Mouse (Mus musculus) adrenal gland, adult 10 weeks (tissue): ENCODE results near the gene Trpd52l3. TPM values are rescaled to one million over a fixed set of nuclear protein-coding genes. Genes with fewer than 3 reads are reported as not detected.

Source experiments
- polyA plus RNA-seq: library from polyadenylated mRNA; stranded (reverse); fragments of 350-450 nt; fragmentation: Illumina TruSeq; extraction: RNeasy Lipid Tissue Mini Kit (QIAGEN cat#74804); gene quantifications from one replicate; pipeline ENCODE4 v1.2.3, GENCODE M21; 2014; ENCODE audit warnings: low read depth, low replicate concordance

Trpd52l3 gene
- not detected for polyA plus RNA-seq

GRCm38 (mm10) chr19:30003621-30004020, at the start of gene Trpd52l3:
Gene Trpd52l3, plus strand, starts transcription at chr19:30003790.

DNA sequence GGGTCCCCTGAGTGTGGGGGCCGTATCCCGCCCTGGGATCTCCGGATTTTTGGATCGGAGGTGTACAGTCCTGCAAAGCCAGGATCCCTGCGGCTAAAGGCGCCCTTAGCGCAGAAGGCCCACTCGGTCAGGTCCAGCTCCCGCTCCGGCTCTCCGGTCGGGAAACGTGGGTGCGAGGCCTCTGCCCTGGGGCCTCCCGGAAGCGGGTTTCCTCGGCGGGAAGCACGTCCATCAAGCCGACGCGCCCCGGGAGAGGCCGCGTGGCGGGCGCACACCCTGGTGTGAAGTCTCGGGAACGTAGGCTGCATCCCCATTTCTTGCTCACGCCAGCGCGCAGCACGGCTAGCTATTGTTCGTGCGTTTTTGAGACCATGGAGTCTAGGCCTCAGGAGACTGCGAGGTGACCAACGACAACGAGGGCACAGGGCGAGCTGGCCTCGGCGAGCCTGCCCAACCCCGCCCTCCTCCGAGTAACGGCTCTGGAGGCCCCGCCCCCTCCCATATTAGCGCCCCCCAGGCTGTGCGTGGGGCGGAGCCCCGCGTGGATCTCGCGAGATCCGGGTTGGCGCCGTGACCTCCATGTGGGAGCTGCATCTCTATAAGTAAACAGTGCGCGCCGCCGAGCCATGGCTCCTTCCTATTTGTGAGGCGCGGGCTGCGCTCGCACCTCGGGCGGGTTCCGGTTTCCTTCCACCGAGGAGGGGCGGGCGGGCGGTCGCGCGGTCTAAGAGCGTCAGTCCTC, 26.5 kb downstream of the Trpd52l3 start, which contains the start of gene Uhrf2:
Gene Uhrf2, plus strand, starts transcription at position 620 of the 742 bp plus-strand sequence.

Other genes with a start within 250 kb of the Trpd52l3 start
- gene 9930021J03Rik, start 197.8 kb upstream of the Trpd52l3 start, polyA plus RNA-seq = 42.7 TPM
- gene Ranbp6, start 190.8 kb upstream of the Trpd52l3 start, polyA plus RNA-seq = 44.3 TPM
- gene Il33, start 78.7 kb upstream of the Trpd52l3 start, polyA plus RNA-seq = 34.1 TPM
- gene Uhrf2, start 26.7 kb downstream of the Trpd52l3 start, polyA plus RNA-seq = 75.6 TPM
- 0.99 TPM for gene Gldc, start 171.6 kb downstream of the Trpd52l3 start, polyA plus RNA-seq
- not detected for gene Mbl2, start 229.2 kb downstream of the Trpd52l3 start, polyA plus RNA-seq